In the genomic region with DNA sequence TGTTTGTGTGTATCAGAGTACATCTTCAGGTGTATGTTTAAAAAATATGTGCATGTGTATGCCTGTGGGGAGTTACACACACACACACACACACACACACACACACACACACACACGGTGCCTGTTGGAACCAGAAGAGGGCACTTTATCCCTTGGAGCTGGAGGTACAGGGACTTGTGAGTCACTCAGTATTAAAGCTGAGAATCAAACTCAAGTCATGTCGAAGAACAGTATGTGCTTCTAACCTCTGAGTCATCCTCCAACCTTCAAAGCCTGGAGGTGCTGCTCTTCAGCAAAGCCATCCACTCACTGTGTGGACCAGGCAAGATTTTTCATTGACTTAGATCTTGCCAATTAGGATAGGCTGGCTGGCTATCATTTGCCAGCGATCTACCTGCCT, we compare ENCODE assay signal across 16 mouse cellular contexts. TPM values are rescaled to one million over a fixed set of nuclear protein-coding genes. Genes with fewer than 3 reads are reported as not detected.
"Had no signal": no experiment of that assay in that cellular context is flagged by ENCODE, and none has a peak within 500 bp of the region (broad histone marks: within the 10 kb centered on the region; RNA-seq: fewer than 3 reads in every experiment).

No protein-coding gene starts in this region.

- DNase-seq: kidney, postnatal 14 days; lung, embryonic 14.5 days; lung, postnatal 10 days; right cerebral cortex, adult 18-20 months; right cerebral cortex, postnatal 25 days; thymus, postnatal 4 days had no signal

- H3K9ac ChIP-seq: kidney, embryonic 15.5 days; limb, embryonic 15.5 days; liver, embryonic 12.5 days; lung, embryonic 14.5 days; neural tube, embryonic 13.5 days had no signal

- H3K9me3 ChIP-seq: kidney, embryonic 15.5 days; limb, embryonic 15.5 days; liver, embryonic 12.5 days; megakaryocyte, embryonic 14.5 days; neural tube, embryonic 13.5 days had no signal

- H3K27me3 ChIP-seq: kidney, embryonic 15.5 days; limb, embryonic 15.5 days; liver, embryonic 12.5 days; neural tube, embryonic 13.5 days had no signal

- H3K4me2 ChIP-seq: kidney, embryonic 15.5 days; limb, embryonic 15.5 days; liver, embryonic 12.5 days; lung, embryonic 14.5 days; midbrain, embryonic 11.5 days; neural tube, embryonic 13.5 days had no signal

- H3K4me1 ChIP-seq: kidney, embryonic 15.5 days; limb, embryonic 15.5 days; liver, embryonic 12.5 days; megakaryocyte, embryonic 14.5 days; neural tube, embryonic 13.5 days had no signal

- ATAC-seq: liver, embryonic 12.5 days; midbrain, embryonic 16.5 days had no signal

- H3K4me3 ChIP-seq: kidney, embryonic 15.5 days; left cerebral cortex, adult 2 months; limb, embryonic 15.5 days; liver, embryonic 12.5 days; megakaryocyte, embryonic 14.5 days; neural tube, embryonic 13.5 days had no signal

- H3K36me3 ChIP-seq: kidney, embryonic 15.5 days; limb, embryonic 15.5 days; neural tube, embryonic 13.5 days had no signal

- H3K27ac ChIP-seq: kidney, embryonic 15.5 days; left cerebral cortex, adult 2 months; limb, embryonic 15.5 days; liver, embryonic 12.5 days; macrophage; neural tube, embryonic 13.5 days had no signal

RNA-seq across cellular contexts. Expression of a gene that starts 9.4 kb away (rescaled TPM):
- polyA plus RNA-seq: macrophage; small intestine, adult 2 months had no signal
